Mouse (Mus musculus) adrenal gland (tissue): Measurements from ENCODE around the gene Rps12.
"Not testable (repeated sequence)": the region's sequence is repeated elsewhere in the genome, so short reads cannot be mapped to it uniquely, and the experiment has no call there.

Experiments used
- intact Hi-C: fragments of 180-260 bp; cut with DNase I; formaldehyde crosslinking; loops from one replicate; pipeline ENCODE4 v1.15.1; 2025

The Rps12 gene

DNA sequence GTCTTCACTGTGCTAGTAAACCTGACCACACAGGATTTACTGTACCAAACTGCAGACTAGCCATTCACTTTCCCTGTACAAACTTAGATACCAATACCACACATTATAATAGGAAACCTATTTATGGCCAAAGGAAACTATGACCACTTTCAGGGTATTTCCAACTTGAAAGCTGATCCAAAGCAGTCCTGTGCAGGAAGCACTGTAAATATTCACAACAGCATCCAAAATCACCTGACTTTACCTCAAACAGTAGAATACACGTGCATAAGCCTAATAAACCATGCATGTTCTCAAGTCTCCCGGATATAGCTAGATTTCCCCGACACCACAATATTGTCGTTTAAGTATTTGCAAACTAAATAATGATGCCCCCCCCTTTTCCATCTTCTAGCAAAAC is 1.0 kb downstream of the Rps12 start:
- intact Hi-C loops, result no loop called here

DNA sequence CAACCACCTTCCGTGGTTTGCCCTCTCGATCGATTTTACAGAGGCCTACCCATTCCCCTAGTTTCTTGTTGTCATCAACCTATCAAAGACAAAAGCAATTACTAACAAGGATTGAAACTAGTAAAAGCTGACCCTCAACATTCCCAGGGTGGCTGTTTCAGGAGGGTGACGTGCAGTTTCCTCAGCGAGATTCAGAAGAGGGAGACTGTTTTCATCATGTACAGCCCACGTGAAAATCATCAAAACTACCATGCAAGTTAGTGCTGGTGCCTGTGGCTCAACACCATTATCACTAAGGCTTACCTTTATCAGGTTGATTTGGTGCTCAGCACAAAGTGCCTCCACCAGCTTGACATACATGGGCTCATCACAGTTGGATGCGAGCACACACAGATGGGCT is 1.5 kb downstream of the Rps12 start:
- intact Hi-C loops, result not testable (repeated sequence)

DNA sequence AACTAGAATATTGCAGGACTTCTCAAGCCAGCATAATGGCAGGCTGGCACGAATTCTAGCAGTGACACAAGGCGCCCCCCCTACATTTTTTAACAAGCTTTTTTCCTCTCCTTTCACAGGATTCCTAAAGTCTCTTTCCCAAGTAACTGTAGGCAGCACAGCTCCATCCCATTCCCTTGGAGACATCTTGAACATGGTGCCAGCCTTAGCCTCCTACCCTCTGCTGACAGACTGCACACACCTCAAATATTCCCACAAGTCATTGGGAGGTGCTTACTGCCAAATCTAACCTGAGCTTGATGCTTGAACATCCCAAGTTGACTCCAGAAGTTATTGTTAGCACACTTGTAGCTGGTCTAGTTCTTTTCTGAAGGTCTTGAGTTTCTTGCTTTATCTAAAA is 3.0 kb downstream of the Rps12 start:
- intact Hi-C loops, result no loop called here

- intact Hi-C loops, result no loop called here
Observed at GRCm38 (mm10) chr10:23783493-23783884, 3.6 kb downstream of the Rps12 start.

DNA sequence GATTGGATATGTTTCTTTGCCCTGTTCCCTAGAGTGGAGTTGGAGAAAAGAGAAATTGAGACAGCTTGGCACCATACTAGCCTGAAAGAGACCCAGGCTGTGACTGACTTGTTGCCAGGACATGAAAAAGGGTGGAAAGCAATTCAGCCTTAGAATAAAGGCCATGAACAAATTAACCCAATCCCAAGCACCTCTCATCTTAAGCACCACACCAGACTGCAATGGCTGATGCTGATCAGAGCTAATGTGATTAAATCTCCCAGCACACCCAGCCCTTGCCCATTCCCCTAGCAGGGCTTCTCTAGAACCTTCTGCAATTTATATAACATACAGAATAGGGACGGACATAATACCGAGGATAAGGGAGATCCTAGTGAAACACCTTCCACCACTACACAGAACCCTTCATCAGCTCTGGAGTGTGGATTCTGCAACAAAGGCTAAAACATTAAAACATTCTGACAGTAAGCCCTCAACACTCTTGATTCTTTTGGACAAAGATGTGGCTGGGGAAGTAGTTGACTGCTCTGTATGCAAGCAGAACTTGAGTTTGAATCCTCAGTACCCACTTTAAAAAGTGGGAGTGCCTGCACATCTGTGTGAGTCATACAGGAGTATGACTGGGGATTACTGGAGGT is 4.1 kb downstream of the Rps12 start:
- intact Hi-C loops, result no loop called here

DNA sequence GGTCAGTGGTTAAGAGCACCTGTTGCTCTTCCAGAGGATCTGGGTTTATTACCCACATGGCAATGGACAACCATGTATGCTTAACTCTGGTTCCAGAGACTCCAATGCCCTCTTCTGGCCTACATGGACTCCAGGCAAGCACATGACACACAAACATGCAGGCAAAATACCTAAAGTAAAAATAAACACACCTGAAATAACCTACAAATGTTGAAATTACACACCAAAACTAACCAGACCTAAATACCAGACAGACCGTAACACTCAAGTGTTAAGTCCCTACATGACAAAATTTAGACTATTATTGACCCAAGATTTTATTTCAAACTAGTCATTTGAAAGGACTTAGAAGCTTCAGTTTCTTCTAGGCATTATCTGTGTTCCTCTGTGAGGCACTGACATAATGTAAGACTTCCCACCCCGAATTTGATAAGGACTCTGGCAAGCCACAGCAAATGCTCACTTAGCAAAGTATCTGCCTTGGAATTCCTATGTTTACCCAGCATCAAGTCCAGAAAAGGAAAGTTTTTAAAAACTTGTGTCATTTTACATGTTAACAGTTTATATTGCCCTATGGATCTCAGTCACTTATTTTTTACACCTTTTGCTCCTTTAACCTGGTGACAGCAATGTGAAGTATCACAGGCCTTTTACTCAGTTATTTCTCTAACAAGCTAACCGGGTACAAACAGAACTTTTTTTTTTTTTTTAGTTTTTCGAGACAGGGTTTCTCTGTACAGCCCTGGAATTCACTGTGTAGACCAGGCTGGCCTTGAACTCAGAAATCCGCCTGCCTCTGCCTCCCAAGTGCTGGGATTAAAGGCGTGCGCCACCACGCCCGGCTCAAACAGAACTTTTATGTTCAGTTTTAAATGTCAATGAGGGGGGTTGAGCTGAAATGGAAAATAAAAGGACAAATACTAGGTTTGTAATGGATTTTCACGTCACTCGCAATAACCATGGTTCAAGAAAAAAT is 5.0 kb downstream of the Rps12 start:
- intact Hi-C loops, result no loop called here

- intact Hi-C loops, result no loop called here
Observed at GRCm38 (mm10) chr10:23780539-23781275, 6.4 kb downstream of the Rps12 start.

DNA sequence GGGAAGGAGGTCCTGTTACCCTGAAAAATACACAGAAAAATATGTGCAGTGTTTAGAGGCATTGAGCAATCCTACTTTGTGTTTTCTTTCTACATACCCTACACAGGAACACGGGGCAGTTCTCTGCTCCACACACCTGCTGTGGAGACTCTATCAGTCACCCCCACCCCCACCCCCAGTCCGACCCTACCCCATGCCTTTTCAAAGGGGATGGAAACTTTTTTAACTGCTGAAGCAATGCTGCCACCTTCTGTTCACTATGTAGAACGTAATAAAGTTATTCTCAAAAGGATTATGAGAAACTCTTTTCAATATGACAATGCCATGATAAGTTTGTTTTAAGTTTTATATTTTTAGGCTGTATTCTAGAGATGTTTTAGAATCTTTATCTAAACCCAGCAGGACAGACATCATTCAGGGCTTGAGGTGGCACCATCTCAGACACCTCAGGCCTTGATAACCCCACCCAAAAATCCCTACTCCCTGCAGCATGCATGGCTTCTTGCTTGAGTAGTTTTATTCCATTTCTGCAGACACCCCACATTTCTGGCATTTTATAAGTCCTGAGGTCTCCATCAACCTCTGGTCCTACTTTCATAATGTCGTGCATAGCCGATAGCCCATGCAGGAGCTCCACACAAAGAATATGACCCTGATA is 9.7 kb downstream of the Rps12 start:
- intact Hi-C loops, result loop anchor here (10.0 kb wide), 2 partner anchors 663 to 693 kb away; no protein-coding TSS in a partner anchor

GRCm38 (mm10) chr10:23754166-23754565 is 32.9 kb downstream of the Rps12 start:
- intact Hi-C loops, result no loop called here
